Mouse (Mus musculus): ENCODE results near the gene Gdi2.
"Not testable (repeated sequence)": the region's sequence is repeated elsewhere in the genome, so short reads cannot be mapped to it uniquely, and the experiment has no call there.

Gene Gdi2

DNA sequence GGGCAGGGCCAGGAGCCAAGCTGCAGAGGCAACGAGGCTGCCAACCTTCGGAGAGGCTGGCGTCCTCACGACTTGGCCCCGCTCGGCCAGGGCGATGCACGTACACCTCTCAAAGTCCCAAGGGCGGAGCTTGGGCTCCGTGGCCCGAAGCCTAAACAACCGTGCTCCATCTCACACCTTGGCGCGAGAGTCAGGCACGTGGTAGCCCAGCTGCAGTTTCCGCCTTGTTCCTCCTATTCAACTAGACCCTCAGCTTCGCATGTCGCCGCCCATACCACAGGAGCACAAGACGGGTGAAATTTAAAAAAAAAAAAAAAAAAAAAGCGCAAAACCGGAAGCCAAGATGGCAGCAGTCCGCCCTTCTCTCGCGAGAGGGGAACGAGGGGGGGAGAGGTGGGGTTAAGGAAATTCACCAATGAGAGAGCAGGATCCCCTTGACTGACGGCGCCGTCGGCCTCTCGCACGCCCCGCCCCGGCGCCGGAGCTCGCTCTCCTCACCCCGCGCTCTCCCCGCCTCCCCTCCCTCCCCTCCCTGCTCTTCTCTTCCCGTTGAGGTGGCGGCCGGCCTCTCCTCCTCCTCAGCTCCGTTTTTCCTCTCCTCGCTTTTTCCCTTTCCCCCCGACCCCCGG, at the start of gene Gdi2:
Gdi2 (plus strand) TSS at position 470 of the 629 bp plus-strand sequence.
- DNase-seq (ENCODE audit: low spot score in 2 of 2), result peak; percentile 91 to 94

DNA sequence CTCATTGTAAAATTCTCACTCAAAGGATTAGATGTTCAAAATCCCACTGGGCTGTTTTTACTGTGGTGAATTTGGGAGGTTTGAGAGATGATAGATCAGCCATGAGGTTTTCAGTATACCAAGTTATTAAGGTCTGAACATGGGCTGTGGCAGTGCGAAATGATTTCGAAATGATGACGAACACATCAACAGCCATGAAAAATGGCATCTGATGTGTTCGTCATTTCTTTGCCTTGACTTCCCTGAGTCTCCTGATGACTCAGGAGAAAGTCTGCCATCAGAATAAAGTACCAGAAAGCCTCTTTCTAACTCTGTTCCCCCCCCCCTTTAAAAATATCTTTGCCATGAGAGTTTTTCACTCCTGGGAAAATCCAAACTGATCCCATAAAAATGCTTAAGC, 42.3 kb upstream of the Gdi2 start:
- no peak for DNase-seq (ENCODE audit: low spot score in 2 of 2)

DNA sequence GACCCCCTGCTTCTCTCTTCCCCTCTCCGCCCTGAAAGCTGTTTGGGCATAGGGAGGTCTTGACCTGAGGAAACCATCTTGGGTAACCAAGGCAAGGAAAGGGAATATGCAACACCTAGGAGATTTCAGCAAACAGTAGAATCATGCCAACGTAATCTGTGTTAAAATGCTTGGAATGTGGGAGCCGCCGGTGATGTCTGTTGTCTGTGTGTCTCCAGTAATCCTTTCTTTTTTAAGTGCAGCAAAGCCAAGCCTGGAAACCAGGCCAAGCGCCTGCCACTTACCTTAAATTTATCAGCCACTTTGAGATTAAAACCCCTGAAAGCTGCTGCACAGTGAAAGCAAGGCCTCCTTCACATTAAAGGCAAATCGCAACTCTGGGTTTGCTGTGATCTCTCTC, 36.8 kb upstream of the Gdi2 start:
- DNase-seq (ENCODE audit: low spot score in 2 of 2), result not testable (repeated sequence)

DNA sequence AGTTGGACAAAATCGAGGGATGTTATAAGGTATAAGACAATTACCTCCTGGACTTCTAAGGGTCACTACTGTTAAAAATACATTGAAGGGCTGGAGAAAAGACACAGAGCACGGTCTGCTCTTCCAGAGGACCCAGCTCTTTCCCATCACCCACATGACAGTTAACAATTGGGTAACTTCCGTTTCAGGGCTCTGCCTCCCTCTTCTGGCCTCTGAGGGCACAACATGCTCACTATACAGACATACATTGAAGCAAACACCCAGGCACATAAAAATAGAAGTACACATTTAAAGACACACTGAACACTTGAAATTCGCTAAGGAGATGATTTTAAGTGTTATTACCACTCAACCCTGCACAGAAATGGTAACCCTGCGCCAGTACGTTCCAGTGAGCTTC, 22.5 kb upstream of the Gdi2 start:
- DNase-seq (ENCODE audit: low spot score in 2 of 2), result not testable (repeated sequence)

DNA sequence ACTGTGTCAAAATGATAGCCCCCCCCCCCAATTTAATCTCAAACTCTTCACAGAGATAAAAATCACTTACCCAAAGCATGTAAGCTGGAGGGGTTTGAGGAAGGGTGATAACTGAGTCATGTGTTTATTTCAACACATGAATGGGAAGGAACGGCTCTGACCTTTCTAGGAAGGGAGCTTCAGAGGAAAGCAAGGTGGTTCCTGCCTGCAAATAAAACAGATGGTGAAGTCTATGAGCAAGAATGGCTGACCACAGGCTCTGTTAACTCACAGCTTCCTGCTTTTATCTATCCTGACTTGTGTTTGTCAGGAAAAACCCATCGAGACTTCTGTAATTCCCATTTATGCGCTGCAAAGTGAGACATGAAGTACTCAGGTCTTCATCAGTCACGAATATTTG, 18.5 kb upstream of the Gdi2 start:
- DNase-seq (ENCODE audit: low spot score in 2 of 2), result not testable (repeated sequence)

DNA sequence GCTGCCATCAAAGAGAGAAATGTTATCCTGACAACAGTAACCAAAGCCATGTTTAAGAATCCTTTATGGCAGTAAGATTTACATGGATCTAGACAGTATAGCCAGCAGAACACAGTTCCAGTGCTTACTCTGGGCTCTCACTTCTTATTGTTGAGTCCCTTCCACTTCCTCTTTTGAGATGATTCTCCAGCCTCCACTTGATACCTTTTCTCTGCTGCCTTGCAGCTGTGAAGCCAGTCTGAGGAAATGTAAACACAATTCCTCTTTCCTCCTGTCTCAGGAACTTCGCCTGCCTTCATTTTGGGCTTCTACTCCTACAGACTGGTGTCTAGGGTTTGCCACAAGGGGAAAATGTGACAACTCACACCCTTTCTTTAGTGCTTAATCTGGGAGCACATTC, 17.9 kb upstream of the Gdi2 start:
- DNase-seq (ENCODE audit: low spot score in 2 of 2), result not testable (repeated sequence)

DNA sequence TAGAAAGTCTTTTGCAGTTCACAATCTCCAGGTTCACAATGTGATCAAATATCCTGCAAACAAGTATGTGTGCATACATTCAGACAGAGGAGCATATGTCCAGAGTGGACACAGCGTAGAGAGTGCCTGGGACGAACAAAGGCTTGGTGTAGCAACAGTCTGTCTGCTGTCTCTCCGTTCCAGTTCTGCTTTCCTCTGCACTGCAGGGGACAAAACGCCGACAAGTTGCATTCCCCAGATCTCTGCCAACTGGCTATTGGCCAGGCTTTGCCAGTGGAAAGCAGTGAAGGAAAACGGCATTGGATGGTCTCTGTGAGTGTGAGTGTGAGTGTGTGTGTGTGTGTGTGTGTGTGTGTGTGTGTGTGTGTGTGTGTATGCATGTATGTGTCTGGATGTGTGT, 14.4 kb upstream of the Gdi2 start:
- DNase-seq (ENCODE audit: low spot score in 2 of 2), result no peak

DNA sequence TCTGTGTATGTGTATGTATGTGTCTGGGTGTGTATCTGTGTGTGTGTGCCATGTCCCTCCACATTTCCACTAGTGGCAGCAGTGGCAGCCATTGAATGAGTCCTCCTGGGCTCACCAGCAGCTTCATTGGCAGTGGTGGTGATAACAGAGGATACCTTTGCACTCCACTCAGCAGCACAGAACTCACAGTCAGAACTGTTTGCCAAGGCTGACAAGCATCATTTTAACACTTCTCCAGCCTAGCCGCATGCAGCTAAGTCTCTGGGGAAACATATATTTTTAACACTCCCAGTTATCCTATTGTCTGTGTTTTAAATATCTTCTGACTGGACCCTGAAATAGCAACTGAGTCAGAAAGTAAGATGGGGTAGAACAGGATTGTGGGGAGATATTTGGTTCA, 13.9 kb upstream of the Gdi2 start:
- no peak for DNase-seq (ENCODE audit: low spot score in 2 of 2)

DNA sequence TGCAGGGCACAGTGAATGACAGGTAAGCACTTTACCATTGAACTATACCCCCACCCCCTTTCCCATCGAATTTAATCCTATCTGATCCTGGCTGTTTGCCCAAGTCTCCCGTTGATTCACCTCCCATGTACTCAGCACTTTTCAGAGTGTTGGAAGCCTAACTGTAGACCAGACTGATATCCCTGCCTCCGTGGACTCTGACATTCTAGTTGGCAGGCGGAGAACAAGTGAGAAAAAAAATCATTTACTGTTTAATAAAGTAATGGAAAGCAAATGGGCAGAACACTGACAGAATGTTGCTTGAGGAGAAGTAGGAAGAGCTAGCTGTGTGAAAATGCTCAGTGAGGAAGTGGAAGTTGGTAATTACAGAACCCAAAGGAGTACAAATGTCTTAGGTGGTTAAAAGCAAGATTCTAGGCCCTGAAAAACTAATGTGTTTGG, 12.2 kb upstream of the Gdi2 start:
- DNase-seq (ENCODE audit: low spot score in 2 of 2), result no peak

DNA sequence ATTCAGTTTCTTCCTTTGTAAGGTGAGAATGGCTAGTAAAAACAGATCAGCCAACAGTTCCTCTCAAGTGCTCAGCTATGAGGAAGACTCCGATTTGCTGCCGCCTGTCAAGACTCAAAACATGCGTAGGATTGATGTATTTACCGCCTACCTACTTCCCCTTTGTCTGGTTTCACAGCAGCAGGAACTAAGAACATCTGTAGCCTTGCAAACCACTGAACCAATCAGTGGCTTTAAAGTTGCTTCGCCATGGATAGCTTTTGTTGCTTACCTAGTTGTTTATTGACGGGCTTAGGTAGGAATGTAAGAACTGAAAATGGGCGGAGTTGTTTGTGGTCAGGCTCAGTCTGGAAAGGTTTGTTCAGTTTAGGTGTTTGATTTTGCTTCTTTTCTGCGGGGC, 11.5 kb upstream of the Gdi2 start:
- DNase-seq (ENCODE audit: low spot score in 2 of 2), result peak; percentile 7 to 58

DNA sequence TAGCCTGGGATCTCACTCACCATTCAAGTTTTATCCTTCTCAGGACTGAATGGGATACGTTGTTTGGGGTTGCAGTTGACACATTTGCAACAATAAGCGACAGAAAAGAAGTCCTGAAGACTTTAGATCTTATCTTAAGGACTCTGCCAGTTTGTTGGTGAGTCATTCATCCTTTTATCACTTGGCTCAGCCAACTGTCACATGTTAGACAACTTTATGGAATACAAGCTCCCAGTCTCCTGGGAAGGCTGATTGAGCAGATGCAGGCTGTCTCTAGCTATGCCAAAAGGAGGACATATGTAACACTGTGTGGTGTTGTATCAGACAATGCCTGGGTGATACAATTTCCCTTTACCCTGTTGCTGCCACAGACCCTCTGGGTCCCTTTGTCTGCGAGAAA, 7.4 kb upstream of the Gdi2 start:
- DNase-seq (ENCODE audit: low spot score in 2 of 2), result no peak

DNA sequence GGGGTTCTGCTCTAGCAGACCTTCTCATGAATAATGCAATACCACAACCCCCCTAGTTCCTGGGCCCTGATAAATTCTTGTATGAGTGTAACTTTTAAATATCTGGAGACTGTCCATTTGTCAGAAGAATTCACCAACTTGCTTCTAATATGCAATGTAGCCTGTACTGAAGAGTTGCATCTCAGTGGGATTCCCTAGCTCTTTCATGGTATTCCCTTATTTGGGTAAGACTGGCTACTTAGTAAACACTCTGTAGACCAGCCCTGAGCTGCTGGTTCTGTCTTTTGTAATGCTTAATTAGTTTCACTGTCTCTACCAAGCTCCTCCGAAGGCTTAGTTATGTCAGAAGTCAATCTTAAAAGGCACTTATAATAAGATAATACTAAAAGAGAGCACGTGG, 6.7 kb upstream of the Gdi2 start:
- not testable (repeated sequence) for DNase-seq (ENCODE audit: low spot score in 2 of 2)

DNA sequence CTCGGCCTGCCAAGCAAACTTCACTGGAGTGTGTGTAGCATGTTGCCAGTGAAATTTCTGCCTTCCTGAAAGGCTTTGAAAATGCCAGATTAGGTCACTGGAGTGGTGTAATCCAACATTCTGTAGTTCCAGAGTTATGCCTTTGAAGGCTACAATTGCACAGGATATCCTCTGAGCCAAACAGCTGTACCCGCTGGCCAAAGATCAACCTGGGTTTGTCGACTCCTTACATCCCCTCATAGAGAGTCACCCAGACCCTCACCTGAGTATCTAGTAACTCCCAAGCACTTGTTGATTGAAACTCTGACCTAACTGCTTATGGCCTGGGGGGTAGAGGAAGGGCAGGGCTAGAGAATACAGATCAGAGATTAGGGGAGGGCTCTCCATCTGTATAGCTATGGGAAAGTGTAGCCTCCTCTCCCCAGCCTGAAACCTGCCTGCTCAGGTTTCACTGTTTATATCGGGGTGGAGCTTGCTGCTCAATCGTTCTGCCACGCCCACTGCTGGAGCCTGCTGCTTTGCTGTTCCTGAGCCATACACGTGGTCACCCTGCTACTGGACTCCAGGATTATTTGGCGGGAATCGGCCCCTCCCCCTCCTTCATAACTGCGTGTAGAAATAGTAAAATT, 6.1 kb upstream of the Gdi2 start:
- DNase-seq (ENCODE audit: low spot score in 2 of 2), result no peak

DNA sequence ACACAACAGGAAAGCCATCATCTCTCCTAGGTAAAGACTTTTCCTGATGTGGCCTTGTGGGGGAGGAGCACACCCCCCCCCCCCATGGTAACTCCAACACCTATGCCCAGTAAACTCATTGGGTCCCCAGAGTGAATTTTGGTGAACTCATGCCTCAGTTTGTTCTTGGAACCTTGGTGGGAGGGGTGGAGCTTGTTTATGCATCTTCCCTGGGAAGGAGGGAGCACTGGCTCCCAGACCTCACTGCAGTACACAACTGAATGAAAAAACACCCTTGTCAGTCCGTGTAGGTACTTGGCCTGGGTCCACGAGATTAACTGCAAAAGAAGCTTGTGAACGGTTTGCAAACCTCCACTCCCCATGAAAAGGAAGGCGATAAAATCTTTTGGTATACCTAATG, 5.4 kb upstream of the Gdi2 start:
- no peak for DNase-seq (ENCODE audit: low spot score in 2 of 2)

DNA sequence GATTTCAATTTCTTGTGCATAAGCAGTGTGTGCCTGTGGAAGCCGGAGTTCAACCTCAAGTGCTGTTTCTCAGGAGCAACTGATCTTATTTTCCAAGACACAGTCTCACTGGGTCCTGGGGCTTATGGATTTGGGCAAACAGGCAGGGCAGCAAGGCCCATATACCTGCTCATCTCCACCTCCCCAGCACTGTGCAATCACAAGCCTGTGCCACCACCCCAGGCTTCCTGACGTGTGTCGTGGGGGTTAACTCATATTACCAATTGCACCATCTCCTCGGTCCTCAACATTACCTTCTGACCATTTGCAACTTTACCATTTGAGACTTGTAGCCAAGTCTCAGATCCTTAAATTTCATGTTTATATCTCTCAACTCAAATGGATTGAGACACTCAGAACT, 3.7 kb upstream of the Gdi2 start:
- DNase-seq (ENCODE audit: low spot score in 2 of 2), result no peak

DNA sequence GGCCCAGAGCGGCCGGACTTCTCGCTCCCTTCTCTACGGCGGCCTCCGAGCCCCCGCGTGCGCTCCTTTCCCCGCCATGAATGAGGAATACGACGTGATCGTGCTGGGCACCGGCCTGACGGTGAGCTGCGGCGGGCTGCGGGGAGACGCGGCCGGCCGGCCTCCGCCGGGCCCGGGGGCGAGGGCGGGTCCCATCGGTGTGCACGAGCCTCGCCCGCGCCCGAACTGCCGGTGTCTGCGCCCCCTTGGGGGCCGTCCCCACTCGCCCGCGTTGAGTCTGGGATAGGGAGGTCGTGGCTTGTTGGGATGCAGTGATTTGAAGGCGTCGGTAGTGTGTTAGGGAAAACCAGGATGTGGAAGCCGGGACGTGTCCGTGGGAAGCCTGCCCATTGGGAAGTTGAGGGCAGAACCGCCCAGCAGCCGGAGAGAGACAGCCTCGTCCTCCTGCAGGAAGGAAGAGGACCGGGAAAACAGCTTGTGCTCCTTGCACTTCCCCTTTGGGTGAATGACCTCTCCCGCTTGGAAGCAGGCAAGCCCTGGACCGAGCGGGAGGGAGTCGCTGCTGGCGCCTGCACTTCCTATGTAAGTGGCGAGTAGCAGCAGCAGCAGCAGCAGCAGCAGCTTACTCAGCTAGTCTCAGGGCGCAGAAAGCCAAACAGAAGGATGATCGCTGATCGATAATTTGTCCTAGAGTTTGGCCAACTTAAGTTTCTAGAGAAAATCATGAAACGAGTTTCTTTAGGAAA, 533 bp downstream of the Gdi2 start:
- DNase-seq (ENCODE audit: low spot score in 2 of 2), result peak; percentile 86 to 93

DNA sequence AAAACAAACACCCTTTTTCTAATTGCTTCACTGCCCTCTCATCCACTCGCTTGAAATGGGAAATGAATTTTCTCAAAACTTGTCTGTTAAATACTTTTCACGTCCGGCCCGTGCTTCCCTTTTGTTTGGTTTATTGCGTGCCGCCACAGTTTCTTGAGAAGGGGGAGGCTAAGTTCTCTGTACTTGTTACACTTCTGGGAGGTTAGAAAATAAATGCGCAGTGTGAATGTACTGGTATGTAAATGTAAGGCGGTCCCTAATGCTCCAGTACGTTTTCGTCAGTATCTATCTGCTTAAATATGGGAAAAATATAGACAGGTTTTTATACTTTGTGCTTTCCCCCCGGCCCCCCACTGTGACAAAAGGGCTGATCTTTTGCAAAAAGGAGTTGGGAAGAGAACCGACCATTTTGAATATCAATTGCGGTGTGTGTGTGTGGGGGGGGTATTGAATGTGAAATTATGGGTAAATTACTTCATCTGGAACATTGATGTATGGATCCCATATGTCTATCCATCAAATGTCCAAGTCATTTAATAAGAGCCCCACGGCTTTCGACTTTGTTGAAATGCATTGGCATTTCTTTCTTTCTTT, 1.2 kb downstream of the Gdi2 start:
- peak in 1 of 2 experiments; percentile 28 for DNase-seq (ENCODE audit: low spot score in 2 of 2)

DNA sequence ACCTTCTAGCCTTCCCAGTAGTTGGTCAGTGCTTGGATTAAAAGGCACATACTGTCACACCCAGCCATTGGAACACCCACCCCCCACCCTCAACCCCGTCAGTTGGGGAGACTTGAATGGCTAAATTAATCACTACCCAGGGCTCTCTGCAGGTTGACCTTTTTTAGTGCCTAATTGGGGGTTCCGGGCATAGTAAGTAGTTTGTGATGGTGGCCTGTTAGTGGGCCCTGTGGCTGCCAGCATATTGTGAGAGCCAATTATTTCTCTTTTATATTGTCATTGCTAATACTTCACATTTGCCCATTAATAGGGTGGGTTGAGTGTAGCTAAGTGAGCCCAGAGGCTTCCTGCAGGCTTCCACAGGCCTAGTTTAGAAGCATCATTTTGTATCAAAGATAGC, 2.3 kb downstream of the Gdi2 start:
- DNase-seq (ENCODE audit: low spot score in 2 of 2), result no peak

DNA sequence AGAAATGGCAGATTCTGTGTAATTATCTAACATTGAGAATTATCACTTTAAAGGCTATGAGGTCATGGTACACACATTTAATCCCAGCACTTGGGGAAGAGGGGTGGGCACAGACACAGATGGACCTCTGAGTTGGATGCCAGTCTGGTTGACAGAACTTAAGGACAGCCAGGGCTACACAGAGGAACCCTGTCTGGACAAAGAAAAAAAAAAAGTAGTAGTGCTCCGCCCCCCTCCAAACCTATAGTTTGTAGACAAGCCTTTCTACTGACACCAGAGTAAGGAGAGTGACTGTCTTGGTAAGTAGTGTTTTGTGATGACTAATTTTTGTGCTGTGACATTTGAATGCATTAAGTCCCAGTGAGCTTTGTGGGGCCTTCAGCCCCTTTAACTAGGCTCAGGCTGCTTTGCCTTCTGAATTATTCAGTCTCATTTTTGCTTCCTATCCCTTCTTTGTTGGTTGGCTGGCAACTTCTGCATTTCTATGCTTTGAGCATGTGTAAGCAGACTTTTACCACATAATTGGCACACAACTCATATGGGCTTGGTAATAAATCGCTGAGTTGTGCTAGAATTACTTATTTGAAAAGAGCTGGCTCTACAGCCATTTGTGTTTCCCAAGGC, 3.4 kb downstream of the Gdi2 start:
- peak in 1 of 2 experiments; percentile 31 for DNase-seq (ENCODE audit: low spot score in 2 of 2)

DNA sequence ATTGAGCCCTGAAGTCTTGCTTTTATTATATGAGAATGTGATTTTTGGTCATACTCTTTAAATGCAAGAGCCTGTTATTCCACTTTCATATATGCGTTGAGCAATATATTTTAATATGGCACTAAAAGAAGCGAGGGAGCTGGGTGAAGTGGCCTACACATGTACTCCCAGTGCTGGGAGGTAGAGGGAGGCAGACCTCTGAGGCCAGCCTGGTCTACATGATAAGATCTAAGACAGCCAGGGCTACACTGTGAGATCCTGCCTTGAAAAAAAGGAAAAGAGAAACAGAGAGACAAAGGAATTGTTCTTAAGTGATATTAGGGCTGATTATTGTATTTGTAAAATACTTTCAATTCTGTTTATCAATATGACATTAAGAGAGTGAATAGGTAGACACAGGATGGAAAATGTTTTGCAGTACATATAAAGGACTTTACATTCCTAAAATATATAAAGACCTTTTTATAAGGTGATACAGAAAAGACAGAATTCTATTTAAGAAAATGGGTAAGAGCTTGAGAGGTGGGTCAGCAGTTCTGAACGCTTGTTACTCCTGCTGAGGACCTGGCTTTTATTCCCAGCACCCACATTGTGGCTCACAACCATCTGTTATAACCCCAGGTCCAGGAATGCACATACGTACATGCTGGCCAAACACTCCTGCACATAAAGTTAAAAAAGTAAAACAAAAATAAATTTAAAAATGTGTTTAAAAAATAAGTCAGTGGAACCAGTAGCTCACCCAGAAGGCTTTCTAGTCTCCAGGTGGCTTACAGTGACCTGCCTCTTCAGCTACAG, 6.4 kb downstream of the Gdi2 start:
- no peak for DNase-seq (ENCODE audit: low spot score in 2 of 2)

DNA sequence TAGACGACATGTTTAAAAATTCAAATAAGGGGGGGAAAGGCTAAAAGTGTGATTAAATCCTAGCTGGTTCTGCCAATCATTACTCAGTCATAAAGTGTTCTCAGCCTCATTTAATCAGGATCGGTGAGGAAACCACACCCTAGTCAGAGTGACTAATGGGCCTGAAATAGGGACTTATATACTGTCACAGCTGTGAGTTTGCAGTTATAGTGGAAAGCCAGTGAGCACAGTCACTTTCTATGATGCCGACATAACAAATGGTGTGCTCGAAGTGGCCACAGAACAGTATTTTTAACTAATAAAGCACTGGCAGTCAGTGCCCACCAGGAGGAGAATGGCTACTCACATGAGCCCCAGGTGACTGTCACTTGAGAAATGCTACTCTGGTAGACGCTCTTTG, 7.1 kb downstream of the Gdi2 start:
- peak; percentile 23 to 32 for DNase-seq (ENCODE audit: low spot score in 2 of 2)

Data from heart, adult 9 months (tissue).